Mouse (Mus musculus) T-helper 1 cell (primary cell): ENCODE data around the gene Negr1.

ENCODE experiments used
- in situ Hi-C: fragments of 300-600 bp; cut with MboI, MseI; formaldehyde crosslinking; loops from one replicate; pipeline ENCODE4 v1.15.1; 2025; ENCODE audit warnings: high pct_unique_total_duplicates

Gene Negr1

GRCm38 (mm10) chr3:156561524-156562423 is at the start of gene Negr1:
Negr1 (plus strand) TSS chr3:156561794.
- in situ Hi-C loops: no loop called here

- in situ Hi-C loops: no loop called here
These were observed 35.1 kb upstream of the Negr1 start for GRCm38 (mm10) chr3:156526461-156526933.

DNA sequence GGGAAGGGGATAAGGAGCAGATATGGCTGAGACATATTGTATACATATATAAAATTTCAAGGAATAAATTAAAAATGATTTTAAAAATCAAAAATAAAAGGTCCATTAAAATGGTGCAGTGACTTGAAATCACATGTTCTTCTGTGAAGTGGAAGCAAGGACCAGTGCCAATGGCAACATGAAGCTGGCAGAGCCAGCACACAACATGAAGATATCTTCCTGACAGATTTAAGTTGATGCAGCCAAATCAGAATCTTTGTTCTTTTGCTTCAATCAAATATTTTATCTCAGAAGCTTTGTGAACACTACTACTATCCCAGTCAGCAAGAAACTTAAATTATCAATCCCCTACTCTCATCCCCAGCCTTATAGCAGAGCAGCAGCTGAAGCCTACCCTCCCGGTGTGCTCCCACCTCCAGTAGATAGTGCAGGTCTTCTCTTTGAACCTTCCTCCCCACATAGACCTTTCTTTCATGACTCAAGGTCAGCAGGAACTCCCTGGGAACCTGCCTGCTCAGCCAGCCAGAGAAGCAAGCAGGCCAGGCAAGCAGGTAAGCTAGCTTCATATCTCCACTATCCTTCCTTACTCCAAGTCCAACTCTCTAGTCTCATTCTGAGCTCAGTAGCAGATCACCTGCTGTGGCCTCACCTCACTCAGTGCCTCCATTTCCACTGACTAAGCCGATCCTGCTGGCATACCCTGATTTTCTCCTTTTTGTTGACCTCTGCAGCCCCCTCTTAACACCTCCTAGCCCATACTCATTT is 34.2 kb upstream of the Negr1 start:
- in situ Hi-C loops: no loop called here

GRCm38 (mm10) chr3:156559441-156559825 is 2.2 kb upstream of the Negr1 start:
- in situ Hi-C loops: no loop called here

- in situ Hi-C loops: no loop called here
These were observed 1.6 kb upstream of the Negr1 start for GRCm38 (mm10) chr3:156559826-156560471.

- in situ Hi-C loops: no loop called here
These were observed 828 bp upstream of the Negr1 start for GRCm38 (mm10) chr3:156560766-156561165.

DNA sequence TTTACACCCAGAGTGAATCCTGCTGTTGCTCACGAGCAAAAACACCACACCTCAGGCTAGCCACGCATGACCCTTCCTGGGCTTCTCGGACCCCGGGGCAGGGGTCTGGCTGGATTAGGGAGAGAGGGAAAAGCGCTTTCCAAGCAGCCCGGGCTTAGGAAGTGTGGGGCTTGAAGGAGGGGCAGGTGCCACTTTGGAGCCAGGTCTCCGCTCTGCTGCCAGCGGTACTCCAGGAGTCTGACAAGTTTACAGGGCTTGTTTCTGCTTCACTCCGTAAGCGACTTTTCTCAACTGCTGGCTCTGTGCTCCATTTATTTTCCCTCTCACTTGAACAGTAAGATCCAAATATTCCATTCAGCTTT is 811 bp downstream of the Negr1 start:
- in situ Hi-C loops: no loop called here

- in situ Hi-C loops: no loop called here
These were observed 1.2 kb downstream of the Negr1 start for GRCm38 (mm10) chr3:156562796-156563195.

GRCm38 (mm10) chr3:156563353-156563752 is 1.8 kb downstream of the Negr1 start:
- in situ Hi-C loops: no loop called here

DNA sequence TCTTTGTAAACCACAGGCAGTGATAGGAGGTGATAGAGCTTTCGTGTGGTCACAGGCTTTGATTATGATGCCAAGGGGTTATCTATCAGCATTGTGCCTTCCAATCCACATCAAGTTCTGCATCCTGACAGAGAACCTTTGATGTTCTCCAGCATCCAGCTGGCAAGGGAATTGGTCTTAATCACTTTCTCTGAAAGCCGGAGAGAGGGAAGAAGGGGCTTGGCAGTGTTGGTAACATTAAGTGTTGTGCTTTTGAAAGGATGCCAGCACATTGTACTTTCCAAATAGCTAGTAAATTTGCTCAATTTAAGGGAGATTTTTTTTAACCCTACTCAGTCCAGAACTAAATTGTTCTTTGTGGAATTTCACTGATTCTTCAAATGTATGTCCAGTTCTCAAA is 11.9 kb downstream of the Negr1 start:
- in situ Hi-C loops: loop anchor here (10.0 kb wide), 1 partner anchor 1689 kb away; no protein-coding TSS in a partner anchor

DNA sequence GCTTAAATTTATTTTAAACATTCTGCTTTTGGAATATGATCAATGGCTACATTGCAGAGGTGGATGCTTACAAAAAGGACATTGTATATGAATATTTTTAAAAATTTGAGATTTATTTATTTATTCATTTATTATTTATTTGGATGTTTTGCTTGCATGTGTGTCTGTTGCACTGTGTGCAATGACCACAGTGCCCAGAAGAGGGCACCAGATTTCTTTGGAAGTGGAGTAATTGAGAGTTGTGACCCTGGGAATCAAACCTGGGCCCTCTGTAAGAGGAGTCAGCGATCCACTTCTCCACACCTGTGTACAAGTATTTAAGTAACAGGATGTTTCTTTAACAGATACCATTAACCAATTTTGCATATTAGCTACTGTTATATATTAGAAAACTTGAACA is 14.7 kb downstream of the Negr1 start:
- in situ Hi-C loops: loop anchor here (10.0 kb wide), 1 partner anchor 1691 kb away; no protein-coding TSS in a partner anchor

- in situ Hi-C loops: no loop called here
These were observed 29.0 kb downstream of the Negr1 start for GRCm38 (mm10) chr3:156590612-156591011.

- in situ Hi-C loops: no loop called here
These were observed 29.5 kb downstream of the Negr1 start for GRCm38 (mm10) chr3:156591125-156591524.

- in situ Hi-C loops: no loop called here
These were observed 45.3 kb downstream of the Negr1 start for GRCm38 (mm10) chr3:156606846-156607245.

DNA sequence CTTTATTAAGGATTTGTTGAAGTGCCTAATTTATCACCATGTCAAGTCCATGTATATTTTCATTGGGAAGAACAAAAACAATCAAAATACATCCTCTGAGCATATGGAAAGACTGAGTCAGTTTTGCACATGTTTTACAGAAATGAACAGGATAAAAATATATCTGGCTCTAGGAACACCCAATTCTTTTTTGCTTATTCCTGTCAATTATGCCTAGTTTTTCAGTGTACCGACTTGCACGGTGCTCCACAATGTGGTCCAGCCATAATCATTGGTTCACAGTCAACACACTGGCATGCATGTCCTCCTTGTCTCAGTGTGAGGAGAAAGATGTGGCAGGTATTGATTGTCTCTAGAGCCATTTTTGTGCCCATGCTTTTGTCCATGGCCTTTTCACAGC is 58.3 kb downstream of the Negr1 start:
- in situ Hi-C loops: no loop called here

- in situ Hi-C loops: no loop called here
These were observed 67.0 kb downstream of the Negr1 start for GRCm38 (mm10) chr3:156628594-156628993.

DNA sequence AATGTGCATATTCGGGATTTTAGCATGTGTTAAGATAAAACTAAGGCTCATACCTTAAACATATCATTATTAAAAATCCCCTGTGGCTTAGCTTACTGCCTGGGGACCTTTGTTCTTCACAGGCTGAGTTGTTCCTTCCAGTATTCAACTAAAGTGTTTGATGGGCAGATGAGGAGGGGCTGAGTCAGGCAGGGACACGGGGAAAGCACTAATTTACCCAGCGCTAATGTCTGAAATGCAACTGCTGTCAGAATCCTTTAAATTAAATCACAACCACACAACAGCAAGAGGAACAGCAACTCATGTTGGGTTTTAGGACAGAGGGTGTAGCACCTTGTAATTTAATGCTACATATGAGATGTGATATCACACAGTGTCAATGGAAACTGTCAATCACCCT is 71.3 kb downstream of the Negr1 start:
- in situ Hi-C loops: no loop called here

DNA sequence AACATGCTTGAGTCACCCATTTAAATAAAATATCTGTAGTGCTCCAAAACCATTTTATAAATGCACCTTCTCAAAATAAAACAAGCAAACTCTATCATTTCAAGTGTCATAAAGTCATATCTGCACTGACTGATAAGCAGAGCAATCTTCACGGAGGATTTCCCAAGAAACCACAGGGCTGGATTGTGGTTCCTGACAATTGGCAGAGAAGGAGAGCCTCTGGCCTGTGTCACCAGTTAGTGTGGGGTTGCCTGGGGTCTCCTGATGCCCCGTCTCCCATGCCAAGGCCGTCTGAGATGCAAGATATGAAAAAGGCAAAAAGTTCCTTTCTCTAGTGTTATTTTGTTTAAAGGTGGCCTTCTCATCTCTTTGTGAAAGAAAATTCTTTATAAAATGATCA is 77.8 kb downstream of the Negr1 start:
- in situ Hi-C loops: no loop called here

DNA sequence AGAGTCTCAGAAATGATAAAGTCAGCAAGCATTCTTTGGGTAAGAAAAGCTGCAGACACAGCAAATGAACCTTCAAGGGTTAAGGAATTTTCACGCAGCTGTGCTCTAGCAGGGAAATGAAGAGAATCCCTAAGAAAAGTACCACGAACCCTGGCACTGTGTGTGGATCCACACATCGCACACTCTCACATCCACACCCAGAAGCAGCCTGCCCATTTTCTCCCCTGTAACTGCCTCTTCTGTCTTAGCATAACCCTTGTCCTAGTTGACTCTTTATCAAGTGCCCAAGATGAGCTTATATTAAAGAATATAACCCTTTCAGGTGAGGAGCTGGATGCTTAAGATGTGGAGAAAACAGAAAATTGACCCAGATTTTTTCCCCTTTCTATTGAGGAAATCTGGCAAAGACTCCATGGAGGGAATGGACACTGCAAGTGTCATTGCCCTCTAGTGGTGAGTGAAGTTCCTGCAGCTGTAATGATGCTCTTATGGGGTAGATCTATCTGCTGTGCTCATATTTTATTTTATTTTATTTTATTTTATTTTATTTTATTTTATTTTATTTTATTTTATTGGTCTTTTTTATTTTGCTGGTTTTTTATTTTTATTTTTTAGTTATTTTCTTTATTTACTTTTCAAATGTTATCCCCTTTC is 82.2 kb downstream of the Negr1 start:
- in situ Hi-C loops: no loop called here

DNA sequence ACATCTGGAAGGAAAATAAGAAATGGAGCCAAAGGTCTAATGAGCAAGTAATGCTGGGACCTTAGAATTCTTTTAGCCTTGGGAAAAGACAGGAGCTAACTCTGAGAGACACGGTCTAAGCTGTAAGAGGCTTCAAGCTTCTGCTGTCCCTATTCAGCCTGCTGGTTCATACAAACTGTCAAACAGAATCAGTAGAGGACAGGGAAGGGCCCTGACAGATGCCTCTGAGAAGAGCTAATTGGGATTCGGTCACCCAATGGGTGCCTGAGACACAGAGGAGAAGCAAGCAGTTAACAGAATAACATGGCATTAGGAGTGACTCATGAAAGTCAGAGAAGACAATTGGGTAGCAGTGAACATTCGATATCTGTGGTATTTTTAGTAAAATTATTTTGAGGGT is 86.8 kb downstream of the Negr1 start:
- in situ Hi-C loops: no loop called here

DNA sequence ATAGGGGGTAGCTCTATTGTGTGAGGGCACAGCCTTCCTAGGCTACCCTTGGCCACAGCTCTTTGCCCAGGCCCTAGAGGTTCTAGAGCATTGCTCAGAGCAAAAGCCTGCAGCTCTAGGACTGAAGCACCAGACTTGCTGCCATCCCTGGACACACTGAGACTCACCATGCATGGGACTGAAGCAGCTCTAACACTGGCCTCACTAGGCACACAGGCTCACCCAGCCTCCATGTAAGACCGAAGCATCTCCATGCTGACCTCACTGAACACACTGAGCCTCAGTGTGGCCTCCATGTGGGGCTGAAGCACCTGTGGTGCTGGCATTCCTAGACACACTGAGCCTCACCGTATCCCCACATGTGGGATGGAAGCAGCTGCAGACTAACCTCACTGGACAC is 101.0 kb downstream of the Negr1 start:
- in situ Hi-C loops: no loop called here

DNA sequence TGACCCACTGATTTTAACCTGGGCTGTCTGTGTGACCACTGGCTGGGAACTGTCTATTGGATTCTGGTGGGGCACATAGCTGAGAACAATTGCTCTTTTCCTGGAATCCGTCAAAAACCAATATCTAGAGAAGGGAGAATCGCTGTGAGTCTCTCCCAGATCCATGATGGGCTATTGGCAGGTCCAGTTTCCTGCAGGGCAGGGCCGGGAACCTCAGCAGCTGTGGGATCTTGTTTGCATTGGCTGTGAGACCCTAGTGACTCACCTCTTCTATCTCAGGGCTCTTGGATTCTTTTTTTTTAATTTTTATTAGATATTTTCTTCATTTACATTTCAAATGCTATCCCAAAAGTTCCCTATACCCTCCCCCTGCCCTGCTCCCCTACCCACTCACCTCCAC is 111.0 kb downstream of the Negr1 start:
- in situ Hi-C loops: no loop called here
